ENCODE assay signal across 24 mouse cellular contexts in genomic region chr1:133749954-133750353, GRCm38 (mm10). TPM values are rescaled to one million over a fixed set of nuclear protein-coding genes. Genes with fewer than 3 reads are reported as not detected.
A peak's percentile ranks its signal among the peaks of the same experiment; 100 is the strongest.
DNase-seq lines count a peak whose midpoint lies in the region; ATAC-seq and TF ChIP-seq lines count a peak whose summit lies in the region.
"Had no signal": no experiment of that assay in that cellular context is flagged by ENCODE, and none has a peak within 500 bp of the region (broad histone marks: within the 10 kb centered on the region; RNA-seq: fewer than 3 reads in every experiment).

No protein-coding gene starts in this region.

- no peak for TF ChIP-seq CTCF in C2C12 (IDR thresholded peaks at IDR 0.05; ENCODE audit: control insufficient read depth, insufficient read depth, insufficient read length)

- H3K27ac ChIP-seq in midbrain, embryonic 11.5 days (ENCODE audit: low read depth, low read length), result no peak overlapping the region
- no peak overlapping the region for H3K27ac ChIP-seq in midbrain, embryonic 14.5 days (replicated peaks; ENCODE audit: low read depth, low read length)
- H3K27ac ChIP-seq: embryonic facial prominence, embryonic 15.5 days; forebrain, embryonic 10.5 days; gastrocnemius, adult 2 months; heart, embryonic 13.5 days; hindbrain, embryonic 12.5 days had no signal

- no peak overlapping the region for H3K9ac ChIP-seq in midbrain, embryonic 11.5 days (ENCODE audit: low read length)
- H3K9ac ChIP-seq in midbrain, embryonic 14.5 days (replicated peaks; ENCODE audit: low read length), result no peak overlapping the region
- H3K9ac ChIP-seq: embryonic facial prominence, embryonic 15.5 days; heart, embryonic 13.5 days; hindbrain, embryonic 12.5 days had no signal

- no peaks in the 10 kb centered on the region for H3K79me2 ChIP-seq in C2C12 (ENCODE audit: control insufficient read depth, insufficient read depth)

- H3K79me3 ChIP-seq in C2C12 (ENCODE audit: low read depth), result no peaks in the 10 kb centered on the region

- peak; percentile 20 for DNase-seq in adrenal gland, postnatal 25 days
- no peak for DNase-seq in adrenal gland, postnatal 4 days (ENCODE audit: low spot score in 2 of 2)
- peak; percentile 39 for DNase-seq in midbrain, embryonic 11.5 days (ENCODE audit: low spot score, missing footprints)
- DNase-seq in midbrain, embryonic 14.5 days, result no peak
- DNase-seq in brain, adult 2 months (ENCODE audit: low read depth, low spot score), result peak; percentile 19
- DNase-seq in cerebellum, postnatal 4 days (ENCODE audit: low spot score in 2 of 2), result no peak
- DNase-seq in heart, postnatal 10 days, result no peak
- DNase-seq: B cell, adult 2 months; cerebellum, adult 18-20 months; cerebellum, adult 9-11 months; cerebellum, postnatal 36 days; gastrocnemius, adult 2 months; gastrocnemius, postnatal 25 days; heart, postnatal 4 days had no signal

- H3K27me3 ChIP-seq in midbrain, embryonic 11.5 days (ENCODE audit: control insufficient read depth, insufficient read depth, low read length), result no peaks in the 10 kb centered on the region
- no peaks in the 10 kb centered on the region for H3K27me3 ChIP-seq in midbrain, embryonic 14.5 days (ENCODE audit: control insufficient read depth, insufficient read depth, low read length)
- H3K27me3 ChIP-seq in C2C12 (ENCODE audit: control insufficient read depth, insufficient read depth, insufficient read length), result no peaks in the 10 kb centered on the region
- H3K27me3 ChIP-seq: embryonic facial prominence, embryonic 15.5 days; heart, embryonic 13.5 days; hindbrain, embryonic 12.5 days had no signal

- no peaks in the 10 kb centered on the region for H3K4me1 ChIP-seq in midbrain, embryonic 11.5 days (ENCODE audit: control insufficient read depth, insufficient read depth, low read length)
- H3K4me1 ChIP-seq in midbrain, embryonic 14.5 days (ENCODE audit: control insufficient read depth, insufficient read depth, low read length), result no peaks in the 10 kb centered on the region

- ATAC-seq in midbrain, embryonic 11.5 days (ENCODE audit: low FRiP score), result no peak
- ATAC-seq in midbrain, embryonic 14.5 days (ENCODE audit: low FRiP score, low TSS enrichment), result no peak
- ATAC-seq: forebrain, embryonic 14.5 days; hindbrain, embryonic 16.5 days; inflammation-experienced regulatory T-cells, adult 6 months; intestine, postnatal 0 days had no signal

- no peaks in the 10 kb centered on the region for H3K9me3 ChIP-seq in midbrain, embryonic 11.5 days (ENCODE audit: control insufficient read depth, low read length)
- no peaks in the 10 kb centered on the region for H3K9me3 ChIP-seq in midbrain, embryonic 14.5 days (ENCODE audit: control insufficient read depth, low read length)
- H3K9me3 ChIP-seq: embryonic facial prominence, embryonic 15.5 days; forebrain, embryonic 10.5 days; heart, embryonic 13.5 days; hindbrain, embryonic 12.5 days had no signal

- WGBS in midbrain, embryonic 11.5 days, result 91% methylated on average over 4 of the region's 4 CpGs
- WGBS in midbrain, embryonic 14.5 days, result 84% methylated on average over 4 of the region's 4 CpGs

- H3K4me2 ChIP-seq in midbrain, embryonic 11.5 days, result no peak overlapping the region
- H3K4me2 ChIP-seq in midbrain, embryonic 14.5 days (ENCODE audit: low read length), result no peak overlapping the region
- H3K4me2 ChIP-seq: embryonic facial prominence, embryonic 15.5 days; heart, embryonic 13.5 days; hindbrain, embryonic 12.5 days had no signal

- intact Hi-C loops in heart, postnatal 10 days (cut with DNase I), result no loop called here

- H3ac ChIP-seq in C2C12 (ENCODE audit: control insufficient read depth, insufficient read length, low read depth), result no peak overlapping the region

- no peaks in the 10 kb centered on the region for H3K36me3 ChIP-seq in midbrain, embryonic 11.5 days (ENCODE audit: control insufficient read depth, insufficient read depth, low read length)
- H3K36me3 ChIP-seq in midbrain, embryonic 14.5 days (ENCODE audit: control insufficient read depth, insufficient read depth, low read length), result no peaks in the 10 kb centered on the region
- H3K36me3 ChIP-seq in C2C12 (ENCODE audit: control insufficient read depth, insufficient read depth), result no peaks in the 10 kb centered on the region
- H3K36me3 ChIP-seq: embryonic facial prominence, embryonic 15.5 days; forebrain, embryonic 10.5 days; hindbrain, embryonic 12.5 days had no signal

- H3K4me3 ChIP-seq in midbrain, embryonic 11.5 days (ENCODE audit: low read depth, low read length), result no peak overlapping the region
- no peak overlapping the region for H3K4me3 ChIP-seq in midbrain, embryonic 14.5 days (replicated peaks; ENCODE audit: low read depth, low read length)
- H3K4me3 ChIP-seq in C2C12 (ENCODE audit: insufficient read depth, poor library complexity, severe bottlenecking), result no peak overlapping the region
- H3K4me3 ChIP-seq: embryonic facial prominence, embryonic 15.5 days; erythroblast, embryonic 14.5 days; forebrain, embryonic 10.5 days; gastrocnemius, adult 2 months; heart, embryonic 13.5 days; hindbrain, embryonic 12.5 days had no signal

TF ChIP-seq in C2C12, 6 proteins besides CTCF, POLR2A, EP300 and RAD21:
- TF ChIP-seq MYOG (IDR thresholded peaks at IDR 0.05; ENCODE audit: control insufficient read depth, extremely low read depth, insufficient read length) (no peak), FOSL1 (IDR thresholded peaks at IDR 0.05; ENCODE audit: insufficient read depth, low read length, poor library complexity, severe bottlenecking) (peak; percentile 56)

RNA-seq across cellular contexts. Expression of gene Atp2b4, which starts 50.9 kb away (rescaled TPM):
- total RNA-seq in adrenal gland, postnatal 25 days (2021), result 20.7 and 25.7 TPM in 2 replicates
- 10 to 100 TPM; 49.9 to 55.6 TPM for total RNA-seq in adrenal gland, postnatal 4 days (2021)
- polyA plus RNA-seq in midbrain, embryonic 11.5 days (2014; fragmentation: Nextera tagmentation; extraction: Ambion mirVana), result 7.6 and 8.3 TPM in 2 replicates
- 14.1 and 15.6 TPM in 2 replicates for polyA plus RNA-seq in midbrain, embryonic 14.5 days (2014; fragmentation: Nextera tagmentation; extraction: Ambion mirVana)
- polyA plus RNA-seq in C2C12 (2012; fragmentation: generic; extraction: Trizol), result 3.0 TPM
- 10 to 100 TPM; 34.4 to 38.8 TPM for total RNA-seq in heart, postnatal 10 days (2021)

Comparison
In these comparisons a context has a peak if more than half of its experiments do, and no peak if none do; other contexts are left out.
1. DNase-seq: peak in adrenal gland, postnatal 25 days (single experiment), midbrain, embryonic 11.5 days (single experiment) and brain, adult 2 months (single experiment); none in adrenal gland, postnatal 4 days (0 of 2), midbrain, embryonic 14.5 days (single experiment), cerebellum, postnatal 4 days (0 of 2) and heart, postnatal 10 days (0 of 2).